Mouse (Mus musculus) neural tube, embryonic 10.5 days (tissue): ENCODE results near the gene Car10.

Experiments used
- DNase-seq: peaks from one replicate; pipeline ENCODE4 v3.0.0-alpha.2; 2017; ENCODE audit warnings: low spot score; ENCODE audit errors: extremely low spot score

Gene Car10

GRCm38 (mm10) chr11:93565756-93566155 is 467.9 kb downstream of the Car10 start:
- no peak for DNase-seq

GRCm38 (mm10) chr11:93571917-93572641 is 474.3 kb downstream of the Car10 start:
- no peak for DNase-seq

GRCm38 (mm10) chr11:93577441-93577840 is 479.6 kb downstream of the Car10 start:
- no peak for DNase-seq

GRCm38 (mm10) chr11:93579626-93580025 is 481.8 kb downstream of the Car10 start:
- DNase-seq, result no peak

GRCm38 (mm10) chr11:93581326-93581725 is 483.5 kb downstream of the Car10 start:
- DNase-seq, result no peak

- no peak for DNase-seq
Measured at GRCm38 (mm10) chr11:93587788-93588187, 490.0 kb downstream of the Car10 start.

GRCm38 (mm10) chr11:93590652-93591051 is 492.8 kb downstream of the Car10 start:
- no peak for DNase-seq

- no peak for DNase-seq
Measured at GRCm38 (mm10) chr11:93594033-93594432, 496.2 kb downstream of the Car10 start.

- no peak for DNase-seq
Measured at GRCm38 (mm10) chr11:93598175-93598574, 500.3 kb downstream of the Car10 start.

- no peak for DNase-seq
Measured at GRCm38 (mm10) chr11:93599755-93600154, 501.9 kb downstream of the Car10 start.

- DNase-seq, result no peak
Measured at GRCm38 (mm10) chr11:93603575-93603974, 505.7 kb downstream of the Car10 start.

- no peak for DNase-seq
Measured at GRCm38 (mm10) chr11:93607111-93607510, 509.3 kb downstream of the Car10 start.

- no peak for DNase-seq
Measured at GRCm38 (mm10) chr11:93608716-93609115, 510.9 kb downstream of the Car10 start.

GRCm38 (mm10) chr11:93612071-93612470 is 514.2 kb downstream of the Car10 start:
- no peak for DNase-seq

GRCm38 (mm10) chr11:93614851-93615250 is 517.0 kb downstream of the Car10 start:
- no peak for DNase-seq

GRCm38 (mm10) chr11:93623605-93624004 is 525.8 kb downstream of the Car10 start:
- no peak for DNase-seq

GRCm38 (mm10) chr11:93639410-93639809 is 541.6 kb downstream of the Car10 start:
- DNase-seq, result no peak

- no peak for DNase-seq
Measured at GRCm38 (mm10) chr11:93640954-93641353, 543.1 kb downstream of the Car10 start.

GRCm38 (mm10) chr11:93642331-93642730 is 544.5 kb downstream of the Car10 start:
- DNase-seq, result no peak

- no peak for DNase-seq
Measured at GRCm38 (mm10) chr11:93643006-93643405, 545.2 kb downstream of the Car10 start.

GRCm38 (mm10) chr11:93643436-93643835 is 545.6 kb downstream of the Car10 start:
- DNase-seq, result no peak

GRCm38 (mm10) chr11:93646216-93646615 is 548.4 kb downstream of the Car10 start:
- DNase-seq, result no peak
